Mouse (Mus musculus) heart, embryonic 11.5 days (tissue): ENCODE results near the gene Sphk2. TPM values are rescaled to one million over a fixed set of nuclear protein-coding genes. Genes with fewer than 3 reads are reported as not detected.

Source experiments
- ATAC-seq: fragments of 200-750 bp; cut with Nextera tagmentation; replicated peaks from 2 replicates; pipeline ENCODE4 v1.8.0; 2017; ENCODE audit warnings: moderate library complexity; ENCODE audit not compliant: insufficient number of reproducible peaks, low FRiP score, low TSS enrichment
- H3K27ac ChIP-seq: fragments of 300-500 bp; sonication (generic); 2 replicates; pipeline ENCODE4 v1.5.1; 2014; ENCODE audit warnings: mild to moderate bottlenecking, low read depth, low read length
- H3K27me3 ChIP-seq: fragments of 300-500 bp; sonication (generic); 2 replicates; pipeline ENCODE4 v1.6.1; 2014; ENCODE audit warnings: mild to moderate bottlenecking, low read length, mixed read lengths; ENCODE audit not compliant: control insufficient read depth, insufficient read depth
- H3K36me3 ChIP-seq: fragments of 300-500 bp; sonication (generic); 2 replicates; pipeline ENCODE4 v1.6.1; 2014; ENCODE audit warnings: mild to moderate bottlenecking, low read length, moderate library complexity, mixed read lengths; ENCODE audit not compliant: control insufficient read depth, insufficient read depth
- H3K4me1 ChIP-seq: fragments of 300-500 bp; sonication (generic); 2 replicates; pipeline ENCODE4 v1.6.1; 2014; ENCODE audit warnings: low read length; ENCODE audit not compliant: control insufficient read depth, insufficient read depth
- H3K4me2 ChIP-seq: fragments of 300-500 bp; sonication (generic); 2 replicates; pipeline ENCODE4 v1.6.1; 2014; ENCODE audit warnings: mild to moderate bottlenecking, moderate library complexity
- H3K4me3 ChIP-seq: fragments of 300-500 bp; sonication (generic); 2 replicates; pipeline ENCODE4 v1.5.1; 2014; ENCODE audit warnings: low read depth, low read length
- H3K9ac ChIP-seq: fragments of 300-500 bp; sonication (generic); 2 replicates; pipeline ENCODE4 v1.6.1; 2014; ENCODE audit warnings: mild to moderate bottlenecking, low read depth, low read length, moderate library complexity
- H3K9me3 ChIP-seq: fragments of 300-500 bp; sonication (generic); replicated peaks from 2 replicates; pipeline ENCODE4 v1.6.1; 2016; ENCODE audit warnings: low read length; ENCODE audit not compliant: control insufficient read depth
- WGBS: fragments of 180-500 bp; shearing (Covaris S2); extraction: QIAGEN DNeasy Blood & Tissue Kit; methylation state at CpG from one replicate; pipeline ENCODE4 v1.1.7; 2014; ENCODE audit not compliant: insufficient replicate concordance; 5-methylcytosine and 5-hydroxymethylcytosine counted together
- polyA plus RNA-seq: library from polyadenylated mRNA; unstranded; fragments of >200 nt; fragmentation: Nextera tagmentation; extraction: Ambion mirVana; gene quantifications from 2 replicates; pipeline ENCODE4 v1.2.1, GENCODE M21; 2014

Gene Sphk2
- polyA plus RNA-seq, 1 experiment from 2014 or later, result 13.2 TPM

DNA sequence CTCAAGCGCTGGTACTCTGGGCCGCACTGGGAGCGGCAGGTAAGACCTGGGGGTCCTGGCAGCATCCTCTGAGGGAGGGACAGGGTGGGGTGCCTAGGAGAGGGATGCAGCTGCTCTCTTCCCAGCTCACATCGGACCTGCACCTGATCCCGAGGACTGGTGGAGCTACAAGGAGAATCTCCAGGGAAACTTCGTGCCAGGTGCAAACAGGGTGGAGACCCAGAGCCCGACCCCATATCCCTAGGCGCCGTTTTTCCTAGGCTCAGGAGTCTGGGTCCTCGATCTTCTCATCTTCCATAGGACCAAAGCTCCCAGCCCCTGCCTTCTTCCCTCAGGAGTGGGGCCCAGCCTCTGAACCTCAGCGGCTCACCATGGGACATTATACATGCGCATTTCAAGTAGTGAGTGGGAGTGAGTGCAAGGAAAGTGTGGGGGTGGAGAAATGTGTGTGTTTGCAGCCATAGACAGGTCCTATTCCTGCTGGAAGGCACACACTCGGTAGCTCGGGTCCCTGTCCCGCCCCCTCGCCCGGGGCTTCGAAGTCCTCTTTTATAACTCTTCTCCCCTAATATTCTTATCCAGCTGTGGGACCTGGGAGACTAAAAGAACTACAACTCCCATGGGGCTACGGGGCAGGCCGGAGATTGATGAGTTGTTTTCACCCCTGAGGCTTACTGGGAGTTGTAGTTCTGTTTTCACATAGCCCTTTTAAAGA is 17.3 kb downstream of the Sphk2 start:
- H3K4me3 ChIP-seq, result peak overlapping the region; percentile 46
- H3K4me1 ChIP-seq, result peaks cover 18% of the 10 kb centered on the region
- ATAC-seq, result no peak
- H3K9ac ChIP-seq, result peak overlapping the region; percentile 54
- no peak overlapping the region for H3K27ac ChIP-seq
- H3K4me2 ChIP-seq, result peak overlapping the region; percentile 84
- H3K9me3 ChIP-seq, result no peaks in the 10 kb centered on the region
- WGBS, result under 1% methylated on average over 20 of the region's 20 CpGs
- no peaks in the 10 kb centered on the region for H3K36me3 ChIP-seq
- H3K27me3 ChIP-seq, result peaks cover 29% of the 10 kb centered on the region

GRCm38 (mm10) chr7:45699523-45700141 is 18.2 kb downstream of the Sphk2 start, which contains the start of gene Car11:
Car11 (plus strand) TSS chr7:45699843.
- peak within 1 kb of the TSS; percentile 54 for H3K9ac ChIP-seq
- ATAC-seq, result no peak

GRCm38 (mm10) chr7:45697894-45698293 is 19.9 kb downstream of the Sphk2 start:
- no peak for ATAC-seq
- no peak overlapping the region for H3K9ac ChIP-seq
- H3K4me3 ChIP-seq, result no peak overlapping the region
- H3K9me3 ChIP-seq, result no peaks in the 10 kb centered on the region
- no peak overlapping the region for H3K27ac ChIP-seq
- H3K4me2 ChIP-seq, result no peak overlapping the region
- H3K27me3 ChIP-seq, result peaks cover 29% of the 10 kb centered on the region
- peaks cover 9% of the 10 kb centered on the region for H3K4me1 ChIP-seq
- H3K36me3 ChIP-seq, result no peaks in the 10 kb centered on the region
- whole genome bisulfite sequencing, result 73% methylated on average over 7 of the region's 7 CpGs

More at GRCm38 (mm10) chr7:45699523-45700141, 18.2 kb downstream of the Sphk2 start, which contains the start of gene Car11:
- Histone ChIP-seq H3K4me2 (peak within 1 kb of the TSS; percentile 84), H3K27me3 (peaks cover 29% of the 10 kb centered on the region), H3K27ac (no peak within 1 kb of the TSS), H3K36me3 (no peaks in the 10 kb centered on the region), H3K9me3 (no peaks in the 10 kb centered on the region), H3K4me1 (peaks cover 18% of the 10 kb centered on the region), H3K4me3 (peak within 1 kb of the TSS; percentile 46)
- WGBS, result 2% methylated on average over 36 of the region's 36 CpGs

- H3K4me3 ChIP-seq, result no peak overlapping the region
- WGBS, result 33% methylated on average over 6 of the region's 6 CpGs
- H3K27ac ChIP-seq, result no peak overlapping the region
- no peak overlapping the region for H3K9ac ChIP-seq
- no peak overlapping the region for H3K4me2 ChIP-seq
- no peaks in the 10 kb centered on the region for H3K36me3 ChIP-seq
- peaks cover 23% of the 10 kb centered on the region for H3K27me3 ChIP-seq
- no peaks in the 10 kb centered on the region for H3K9me3 ChIP-seq
- no peak for ATAC-seq
- H3K4me1 ChIP-seq, result peaks cover 10% of the 10 kb centered on the region
These were observed 22.7 kb downstream of the Sphk2 start for GRCm38 (mm10) chr7:45695098-45695497.

- Histone ChIP-seq H3K27me3 (peaks cover 13% of the 10 kb centered on the region), H3K4me1 (peaks cover 15% of the 10 kb centered on the region), H3K9me3 (no peaks in the 10 kb centered on the region), H3K4me3 (no peak within 1 kb of the TSS), H3K4me2 (no peak within 1 kb of the TSS), H3K36me3 (no peaks in the 10 kb centered on the region), H3K9ac (no peak within 1 kb of the TSS), H3K27ac (no peak within 1 kb of the TSS)
- no peak for ATAC-seq
- 85% methylated on average over 50 of the region's 50 CpGs for WGBS
These were observed 23.7 kb downstream of the Sphk2 start, which contains the start of gene Sec1 for GRCm38 (mm10) chr7:45693921-45694591. Sec1 (minus strand) TSS chr7:45694402.

DNA sequence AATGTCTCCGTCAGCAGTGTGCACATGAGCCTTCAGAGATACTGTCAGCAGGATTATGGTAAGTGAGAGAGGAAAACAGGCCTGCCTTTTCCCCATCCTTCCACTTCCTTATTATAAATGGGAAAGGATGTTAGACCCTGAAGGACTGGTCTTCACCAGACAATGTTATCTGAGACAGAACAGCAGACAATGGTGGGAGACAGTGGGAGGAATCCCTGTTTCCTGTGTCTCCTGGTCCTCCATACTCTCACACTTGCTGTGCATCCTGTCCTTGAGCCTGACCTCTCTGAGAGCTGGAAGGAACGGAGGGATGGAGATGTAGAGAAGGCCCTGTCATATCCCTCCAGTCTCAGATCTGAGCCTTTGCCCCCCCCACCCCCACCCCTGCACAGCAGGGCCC is 25.4 kb downstream of the Sphk2 start:
- no peaks in the 10 kb centered on the region for H3K27me3 ChIP-seq
- H3K9ac ChIP-seq, result no peak overlapping the region
- no peak overlapping the region for H3K4me3 ChIP-seq
- 49% methylated on average over 2 of the region's 2 CpGs for WGBS
- no peak overlapping the region for H3K27ac ChIP-seq
- H3K9me3 ChIP-seq, result no peaks in the 10 kb centered on the region
- no peak for ATAC-seq
- H3K4me2 ChIP-seq, result no peak overlapping the region
- no peaks in the 10 kb centered on the region for H3K36me3 ChIP-seq
- H3K4me1 ChIP-seq, result peaks cover 15% of the 10 kb centered on the region

DNA sequence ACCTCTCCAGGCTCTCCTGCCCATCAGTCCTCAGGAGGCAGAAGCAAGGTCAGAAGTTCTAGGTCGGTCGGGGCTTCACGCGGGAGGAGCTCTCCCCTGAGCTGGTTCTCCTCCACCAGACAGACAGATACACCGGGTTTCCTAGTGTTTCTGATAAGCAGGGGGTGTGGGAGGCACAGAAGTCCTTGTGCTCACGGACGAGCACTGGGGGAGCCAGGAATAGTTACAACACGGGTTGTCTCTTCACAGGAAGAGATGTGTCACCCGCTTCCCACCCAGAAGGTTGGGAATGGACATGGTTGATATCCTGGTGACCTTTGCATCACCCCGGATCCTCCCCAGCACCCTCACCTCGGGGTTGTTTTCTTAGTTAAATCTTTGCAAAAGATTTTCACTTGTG is 28.0 kb downstream of the Sphk2 start:
- Histone ChIP-seq H3K27me3 (no peaks in the 10 kb centered on the region), H3K27ac (peak overlapping the region; percentile 37), H3K4me2 (peak overlapping the region; percentile 17; the same call in 1 of the 2 replicates), H3K36me3 (no peaks in the 10 kb centered on the region), H3K4me3 (no peak overlapping the region), H3K9ac (no peak overlapping the region), H3K9me3 (no peaks in the 10 kb centered on the region), H3K4me1 (peaks cover 20% of the 10 kb centered on the region)
- WGBS, result 24% methylated on average over 11 of the region's 11 CpGs
- no peak for ATAC-seq

DNA sequence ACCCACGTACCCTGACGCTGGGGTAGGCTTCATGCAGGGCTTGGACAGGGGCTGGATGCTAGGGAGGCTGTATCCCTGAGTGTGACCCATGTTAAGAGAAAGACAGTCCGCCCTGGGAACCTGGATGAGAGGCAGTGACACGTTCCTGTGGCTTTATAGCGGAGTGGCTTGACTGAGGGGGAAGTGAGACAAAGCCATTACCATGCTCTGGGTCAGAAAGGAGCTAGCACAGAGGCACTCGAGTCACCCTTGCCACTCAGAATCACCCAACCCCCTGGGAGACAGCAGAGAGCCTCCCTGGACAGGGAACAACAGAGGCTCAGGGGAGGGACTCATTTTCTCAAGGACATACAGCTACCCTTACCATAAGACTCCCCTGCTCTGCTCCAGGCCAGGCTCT is 28.7 kb downstream of the Sphk2 start:
- Histone ChIP-seq H3K9ac (no peak overlapping the region), H3K27ac (no peak overlapping the region), H3K27me3 (peaks cover 3% of the 10 kb centered on the region; the same call in 1 of the 2 replicates), H3K4me1 (peaks cover 20% of the 10 kb centered on the region), H3K36me3 (no peaks in the 10 kb centered on the region), H3K4me2 (no peak overlapping the region), H3K4me3 (no peak overlapping the region), H3K9me3 (no peaks in the 10 kb centered on the region)
- 56% methylated on average over 6 of the region's 6 CpGs for WGBS
- no peak for ATAC-seq
